Mouse (Mus musculus): ENCODE measurements around the gene Hoxb2.

DNA sequence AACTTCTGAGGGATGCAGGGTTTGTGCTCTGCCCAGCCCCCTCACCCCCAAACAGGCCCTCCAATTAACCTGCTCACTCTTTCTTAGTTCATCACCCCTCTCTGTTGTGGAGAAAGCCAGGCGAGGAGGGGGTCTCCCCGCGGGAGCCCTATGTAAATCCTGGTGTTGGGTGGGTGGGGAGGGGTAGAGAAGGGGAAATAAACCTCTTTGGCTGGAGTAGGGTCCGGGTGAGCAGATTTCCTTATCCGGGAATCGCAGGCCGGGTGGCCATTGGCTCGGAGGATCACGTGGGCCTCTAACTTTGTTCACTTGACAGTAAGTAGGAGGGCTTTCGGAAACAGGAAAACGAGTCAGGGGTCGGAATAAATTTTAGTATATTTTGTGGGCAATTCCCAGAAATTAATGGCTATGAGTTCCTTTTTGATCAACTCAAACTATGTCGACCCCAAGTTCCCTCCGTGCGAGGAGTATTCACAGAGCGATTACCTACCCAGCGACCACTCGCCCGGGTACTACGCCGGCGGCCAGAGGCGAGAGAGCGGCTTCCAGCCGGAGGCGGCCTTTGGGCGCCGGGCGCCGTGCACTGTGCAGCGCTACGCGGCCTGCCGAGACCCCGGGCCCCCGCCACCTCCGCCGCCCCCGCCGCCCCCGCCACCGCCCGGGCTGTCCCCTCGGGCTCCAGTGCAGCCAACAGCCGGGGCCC, 31.8 kb upstream of the Hoxb2 start:
- no peak for TF ChIP-seq CTCF (IDR thresholded peaks at IDR 0.05; ENCODE audit: low read depth)
- no peak for TF ChIP-seq EP300 (optimal IDR thresholded peaks at IDR 0.05)

All from stomach, postnatal 0 days (tissue).